Mouse (Mus musculus) inflammation-experienced regulatory T-cells, adult 6 months (primary cell): ENCODE measurements around the gene Cartpt. TPM values are rescaled to one million over a fixed set of nuclear protein-coding genes. Genes with fewer than 3 reads are reported as not detected.
"Not testable (repeated sequence)": the region's sequence is repeated elsewhere in the genome, so short reads cannot be mapped to it uniquely, and the experiment has no call there.

Experiments
- ATAC-seq: one replicate; pipeline ENCODE4 v1.8.0; 2017
- polyA plus RNA-seq, 3 experiments: library from polyadenylated mRNA; unstranded; fragments of 100-300 nt; shearing (Covaris generic); gene quantifications; one replicate each; pipeline ENCODE4 v1.2.1; 2017

Gene Cartpt
- polyA plus RNA-seq, 3 experiments from 2014 or later, result not detected

DNA sequence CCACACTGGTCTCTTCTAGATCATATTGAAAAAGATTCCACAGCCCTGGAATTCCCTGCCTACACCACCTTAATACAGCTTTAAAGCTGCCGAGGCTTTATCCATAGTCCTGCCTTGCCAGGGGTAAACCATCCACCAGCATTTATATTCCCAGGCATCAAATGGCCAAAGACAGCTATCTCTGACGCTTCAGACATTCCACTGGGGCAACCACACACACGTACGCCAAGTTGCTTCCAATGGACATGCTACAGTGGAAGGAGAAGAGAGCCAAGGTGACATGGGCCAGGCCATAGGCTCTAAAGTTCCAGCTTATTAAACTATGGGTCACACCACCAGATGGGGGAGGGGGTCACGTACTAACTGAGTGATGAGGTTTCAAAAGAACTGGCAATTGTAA lies 45.7 kb downstream of the Cartpt start:
- no peak for ATAC-seq

DNA sequence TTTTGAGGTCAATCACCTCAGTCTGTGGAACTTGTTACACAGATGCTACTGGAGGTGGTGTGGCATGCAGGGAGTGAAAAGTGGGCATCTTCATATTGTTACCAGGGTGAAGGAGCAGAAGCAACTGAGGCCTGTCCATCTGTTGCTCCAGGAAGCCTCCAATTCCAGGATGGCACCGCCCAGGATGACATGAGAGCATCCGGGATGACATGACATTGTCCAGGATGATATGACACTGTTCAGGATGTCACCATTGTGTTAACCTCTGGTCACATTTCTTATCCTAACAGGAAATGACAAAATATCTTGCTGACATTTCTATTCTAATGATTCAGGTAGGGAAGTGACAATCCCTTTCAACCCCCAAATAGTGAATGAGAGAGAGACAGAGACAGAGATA lies 47.8 kb downstream of the Cartpt start:
- no peak for ATAC-seq

DNA sequence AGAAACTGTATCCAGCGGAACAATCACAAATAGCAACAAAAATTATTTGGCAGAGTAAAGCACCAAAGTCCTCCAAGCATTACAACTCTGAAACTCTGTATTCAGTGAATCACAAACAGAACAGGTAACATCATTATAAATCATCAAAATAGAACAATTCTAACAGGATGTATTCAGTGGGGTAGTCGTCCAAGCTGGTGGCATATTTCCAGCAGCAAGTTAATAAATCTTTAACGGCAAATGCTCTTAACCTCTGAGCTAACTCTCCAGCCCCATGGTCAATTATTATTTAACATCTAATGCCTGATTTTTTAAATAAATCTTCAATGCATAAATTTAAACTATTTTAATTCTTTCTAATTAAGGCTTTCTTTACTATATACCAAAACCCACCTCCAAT lies 48.5 kb downstream of the Cartpt start:
- ATAC-seq, result not testable (repeated sequence)

DNA sequence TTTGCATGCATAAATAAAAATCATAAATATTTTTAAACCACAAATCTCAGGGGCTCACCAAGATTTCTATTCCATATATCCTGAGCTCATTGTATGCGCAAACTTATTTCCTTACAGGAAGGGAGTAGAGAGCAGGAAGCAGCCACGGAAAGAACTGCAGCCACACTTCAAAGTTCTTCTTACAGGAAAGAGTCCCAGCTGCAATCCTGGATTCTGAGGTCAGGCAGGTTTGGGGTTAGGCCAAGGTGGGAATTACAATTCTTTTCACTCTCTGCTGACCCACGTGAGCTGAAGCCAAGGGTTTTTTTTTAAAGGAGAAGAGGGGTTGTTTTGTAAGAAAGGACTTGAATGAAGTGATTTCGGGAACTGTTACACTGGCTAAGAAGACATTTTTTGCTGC lies 49.9 kb downstream of the Cartpt start:
- ATAC-seq, result no peak

DNA sequence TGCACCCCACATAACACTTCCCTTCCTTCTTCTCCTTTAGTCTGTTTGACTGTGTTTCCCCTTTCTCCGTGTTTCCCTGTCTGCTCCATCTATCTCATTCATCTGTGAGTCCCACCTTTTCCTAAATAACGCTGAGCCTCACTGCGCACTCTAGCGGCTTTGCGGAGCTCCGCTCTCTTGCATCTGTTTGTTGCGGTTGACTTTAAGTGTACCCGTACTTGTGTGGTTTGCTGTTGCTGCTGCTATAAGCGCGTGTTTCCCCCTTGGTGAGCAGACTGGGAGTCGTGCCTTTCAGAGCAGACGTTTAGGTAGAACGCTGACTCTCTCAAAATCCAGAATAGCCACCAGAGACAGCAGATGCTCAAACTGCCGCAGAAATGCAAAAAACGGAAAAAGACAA lies 51.3 kb downstream of the Cartpt start:
- ATAC-seq, result no peak

Other genes with a start within 250 kb of the Cartpt start
- 10 to 100 TPM; 10.1 to 16.4 (median 13.5) TPM for gene Mccc2, start 114.5 kb upstream of the Cartpt start, polyA plus RNA-seq
- 10 to 100 TPM; 16.5 to 26.2 (median 20.5) TPM for gene Bdp1, start 203.0 kb upstream of the Cartpt start, polyA plus RNA-seq
- gene Serf1, start 206.9 kb upstream of the Cartpt start, polyA plus RNA-seq, result 1 to 10 TPM; 4.0 to 5.4 (median 4.7) TPM
- gene Smn1, start 223.8 kb upstream of the Cartpt start, polyA plus RNA-seq, result 10 to 100 TPM; 28.5 to 34.4 (median 30.8) TPM